Mouse (Mus musculus) kidney, postnatal 4 days (tissue): ENCODE measurements around the gene Lrrc66.

Experiments used
- DNase-seq, 2 experiments: peaks; one replicate each; pipeline ENCODE4 v3.0.0; 2021; ENCODE audit warnings: mixed read lengths in 2 of 2

Lrrc66 gene

DNA sequence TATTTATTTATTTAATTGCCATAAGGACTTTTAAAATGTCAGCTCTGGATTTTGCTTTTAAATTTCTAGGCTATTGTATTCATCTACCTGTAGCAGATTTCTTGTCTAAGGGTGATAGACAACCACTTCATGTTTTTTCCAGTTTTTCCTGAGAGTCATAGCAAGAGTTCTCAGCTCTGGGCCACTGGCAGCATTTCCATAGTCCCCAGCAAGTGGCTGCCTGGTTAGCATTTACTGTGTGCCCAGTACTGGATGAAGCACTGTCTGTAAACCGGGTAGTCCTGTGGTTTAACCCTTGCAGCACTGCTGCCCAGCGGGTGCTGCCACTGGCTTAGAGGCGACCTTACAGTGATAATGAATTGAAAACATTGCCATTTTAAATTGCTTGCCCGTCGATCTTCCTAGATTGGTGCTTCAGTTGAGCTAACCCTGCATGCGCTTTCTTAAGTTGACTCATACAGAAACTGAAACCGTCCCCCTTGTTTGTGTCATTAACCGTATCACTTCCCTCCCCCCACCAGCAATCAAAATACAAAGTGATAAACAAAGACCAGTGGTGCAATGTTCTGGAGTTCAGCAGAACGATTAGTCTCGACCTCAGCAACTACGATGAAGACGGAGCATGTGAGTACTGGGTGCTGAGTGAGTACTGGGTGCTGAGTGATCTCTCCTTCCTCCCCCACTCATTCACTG is 75.4 kb downstream of the Lrrc66 start:
- no peak for DNase-seq
